Mouse (Mus musculus) spleen, adult 2 months (tissue): Measurements from ENCODE around the gene Ntsr1.

ENCODE experiments used
- CTCF ChIP-seq: fragments of 200-500 bp; IDR thresholded peaks from 2 replicates; pipeline ENCODE4 v1.5.1; 2011; ENCODE audit warnings: mild to moderate bottlenecking, inconsistent platforms; ENCODE audit not compliant: insufficient read depth, insufficient read length, insufficient replicate concordance; ENCODE audit errors: extremely low read depth
- POLR2A ChIP-seq: fragments of 200-500 bp; IDR thresholded peaks from 2 replicates; pipeline ENCODE4 v1.6.1; 2011; ENCODE audit warnings: low read depth, low read length, inconsistent platforms

GRCm38 (mm10) chr2:180488210-180488751, 11.5 kb upstream of the Ntsr1 start:
- no peak for TF ChIP-seq CTCF
- no peak for TF ChIP-seq POLR2A
